Comparison of ENCODE assay signal across 8 mouse cellular contexts in genomic region chr6:53781171-53781570, GRCm38 (mm10). TPM values are rescaled to one million over a fixed set of nuclear protein-coding genes. Genes with fewer than 3 reads are reported as not detected.
A peak's percentile ranks its signal among the peaks of the same experiment; 100 is the strongest.
DNase-seq lines count a peak whose midpoint lies in the region; ATAC-seq and TF ChIP-seq lines count a peak whose summit lies in the region.

No protein-coding gene starts in this region.

- 7% methylated on average over 4 of the region's 4 CpGs for WGBS in kidney, embryonic 16.5 days
- 12% methylated on average over 4 of the region's 4 CpGs for WGBS in neural tube, embryonic 11.5 days

- H3K4me3 ChIP-seq in kidney, embryonic 16.5 days (ENCODE audit: low read length): no peak overlapping the region
- H3K4me3 ChIP-seq in ES-Bruce4 (ENCODE audit: low read depth, low read length): no peak overlapping the region
- H3K4me3 ChIP-seq in neural tube, embryonic 11.5 days (ENCODE audit: low read depth, low read length): no peak overlapping the region

- H3K27ac ChIP-seq in kidney, embryonic 16.5 days (ENCODE audit: low read length): no peak overlapping the region
- no peak overlapping the region for H3K27ac ChIP-seq in ES-Bruce4 (ENCODE audit: insufficient read depth, low read length)
- no peak overlapping the region for H3K27ac ChIP-seq in neural tube, embryonic 11.5 days (ENCODE audit: low read depth, low read length)

- peaks cover 9% of the 10 kb centered on the region; the same call in 1 of the 2 replicates for H3K4me1 ChIP-seq in kidney, embryonic 16.5 days (ENCODE audit: insufficient read depth, low read length)
- no peaks in the 10 kb centered on the region for H3K4me1 ChIP-seq in ES-Bruce4 (ENCODE audit: control insufficient read depth, insufficient read depth, low read length)
- no peaks in the 10 kb centered on the region for H3K4me1 ChIP-seq in neural tube, embryonic 11.5 days (ENCODE audit: control insufficient read depth, insufficient read depth, low read length)

- no peak for TF ChIP-seq POLR2A in ES-Bruce4 (IDR thresholded peaks at IDR 0.05; ENCODE audit: insufficient read depth, low read length)

- no peak overlapping the region for H3K4me2 ChIP-seq in kidney, embryonic 16.5 days (replicated peaks; ENCODE audit: low read depth, low read length)
- H3K4me2 ChIP-seq in neural tube, embryonic 11.5 days (ENCODE audit: low read depth): no peak overlapping the region

- H3K9ac ChIP-seq in kidney, embryonic 16.5 days (replicated peaks; ENCODE audit: low read length): no peak overlapping the region
- H3K9ac ChIP-seq in ES-Bruce4 (ENCODE audit: low read depth, poor library complexity, severe bottlenecking): no peak overlapping the region
- H3K9ac ChIP-seq in neural tube, embryonic 11.5 days (ENCODE audit: low read length): no peak overlapping the region

- H3K27me3 ChIP-seq in kidney, embryonic 16.5 days (ENCODE audit: insufficient read depth, low read length): peaks cover 4% of the 10 kb centered on the region; the same call in 1 of the 2 replicates
- H3K27me3 ChIP-seq in ES-Bruce4 (ENCODE audit: control insufficient read depth, insufficient read depth, low read length, poor library complexity, severe bottlenecking): no peaks in the 10 kb centered on the region
- no peaks in the 10 kb centered on the region for H3K27me3 ChIP-seq in neural tube, embryonic 11.5 days (ENCODE audit: control insufficient read depth, insufficient read depth, low read length)

- no peaks in the 10 kb centered on the region for H3K36me3 ChIP-seq in kidney, embryonic 16.5 days (ENCODE audit: insufficient read depth, low read length)
- H3K36me3 ChIP-seq in ES-Bruce4 (ENCODE audit: control insufficient read depth, insufficient read depth, low read length, poor library complexity, severe bottlenecking): no peaks in the 10 kb centered on the region
- no peaks in the 10 kb centered on the region for H3K36me3 ChIP-seq in neural tube, embryonic 11.5 days (ENCODE audit: control insufficient read depth, insufficient read depth, low read length)

- TF ChIP-seq EP300 in ES-Bruce4 (IDR thresholded peaks at IDR 0.05; ENCODE audit: insufficient read depth, low read depth, low read length): no peak

- no peaks in the 10 kb centered on the region for H3K9me3 ChIP-seq in kidney, embryonic 16.5 days (ENCODE audit: low read length)
- H3K9me3 ChIP-seq in ES-Bruce4 (replicated peaks; ENCODE audit: control insufficient read depth, insufficient read depth, low read length, poor library complexity, severe bottlenecking): no peaks in the 10 kb centered on the region
- no peaks in the 10 kb centered on the region for H3K9me3 ChIP-seq in neural tube, embryonic 11.5 days (ENCODE audit: control insufficient read depth, low read length)

- peak; percentile 51 for TF ChIP-seq CTCF in ES-Bruce4 (IDR thresholded peaks at IDR 0.05; ENCODE audit: low read depth, low read length)

- no peak for ATAC-seq in kidney, embryonic 16.5 days (ENCODE audit: low FRiP score, low TSS enrichment)
- ATAC-seq in neural tube, embryonic 11.5 days (ENCODE audit: insufficient read depth, low FRiP score, low TSS enrichment): no peak
- no peak for ATAC-seq in erythroblast, adult 5-6 weeks (replicated peaks; ENCODE audit: low FRiP score, poor library complexity, severe bottlenecking)

- peak; percentile 75 for DNase-seq in kidney, postnatal 10 days
- peak; percentile 77 for DNase-seq in R1 (ENCODE audit: low read depth, low spot score)
- peak; percentile 91 for DNase-seq in embryo, embryonic 10.5 days (ENCODE audit: low spot score)
- peak; percentile 21 to 69 for DNase-seq in layer of hippocampus, postnatal 25 days (ENCODE audit: extremely low spot score in 1 of 2, low spot score in 1 of 2)
- peak; percentile 62 for DNase-seq in neural tube, embryonic 11.5 days (ENCODE audit: low spot score)

RNA-seq across cellular contexts. Expression of gene Tril, which starts 39.5 kb away (rescaled TPM):
- polyA plus RNA-seq in kidney, embryonic 16.5 days (2015; fragmentation: Nextera tagmentation; extraction: Ambion mirVana): 83.7 and 86.5 TPM in 2 replicates
- polyA plus RNA-seq in ES-Bruce4 (2011; ENCODE audit: insufficient read depth, insufficient read length, low read depth, missing spikeins): 0.17 and 0.33 TPM in 2 replicates
- 10 to 100 TPM; 38.3 to 41.2 TPM for total RNA-seq in layer of hippocampus, postnatal 25 days (2021)
- polyA plus RNA-seq in neural tube, embryonic 11.5 days (2014; fragmentation: Nextera tagmentation; extraction: Ambion mirVana): 19.6 and 24.0 TPM in 2 replicates
- not detected in 2 replicates for total RNA-seq in erythroblast, adult 5-6 weeks (2015; ENCODE audit: low replicate concordance)
- not detected in 2 replicates for total RNA-seq in erythroblast, adult 5-6 weeks (2017; ENCODE audit: low replicate concordance)

Comparison
In these comparisons a context has a peak if more than half of its experiments do, and no peak if none do; other contexts are left out.
1. RNA of gene Tril, which starts 39.5 kb away (polyA plus RNA-seq): 83.7 to 86.5 TPM in kidney, embryonic 16.5 days and 19.6 to 24.0 TPM in neural tube, embryonic 11.5 days; 0.17 to 0.33 TPM in ES-Bruce4; every median in the first group is over 10 times any median in the second.
2. Peak in every context shown above with its lines, with median percentiles within 50 percentile points of each other: DNase-seq.